Mouse (Mus musculus): Measurements from ENCODE around the gene H2-Q1. TPM values are rescaled to one million over a fixed set of nuclear protein-coding genes. Genes with fewer than 3 reads are reported as not detected.
A peak's percentile ranks its signal among the peaks of the same experiment; 100 is the strongest.
"Not testable (repeated sequence)": the region's sequence is repeated elsewhere in the genome, so short reads cannot be mapped to it uniquely, and the experiment has no call there.

H2-Q1 gene
- polyA plus RNA-seq (2016; fragmentation: Nextera tagmentation; extraction: Ambion mirVana): 0.93 and 1.0 TPM in 2 replicates

DNA sequence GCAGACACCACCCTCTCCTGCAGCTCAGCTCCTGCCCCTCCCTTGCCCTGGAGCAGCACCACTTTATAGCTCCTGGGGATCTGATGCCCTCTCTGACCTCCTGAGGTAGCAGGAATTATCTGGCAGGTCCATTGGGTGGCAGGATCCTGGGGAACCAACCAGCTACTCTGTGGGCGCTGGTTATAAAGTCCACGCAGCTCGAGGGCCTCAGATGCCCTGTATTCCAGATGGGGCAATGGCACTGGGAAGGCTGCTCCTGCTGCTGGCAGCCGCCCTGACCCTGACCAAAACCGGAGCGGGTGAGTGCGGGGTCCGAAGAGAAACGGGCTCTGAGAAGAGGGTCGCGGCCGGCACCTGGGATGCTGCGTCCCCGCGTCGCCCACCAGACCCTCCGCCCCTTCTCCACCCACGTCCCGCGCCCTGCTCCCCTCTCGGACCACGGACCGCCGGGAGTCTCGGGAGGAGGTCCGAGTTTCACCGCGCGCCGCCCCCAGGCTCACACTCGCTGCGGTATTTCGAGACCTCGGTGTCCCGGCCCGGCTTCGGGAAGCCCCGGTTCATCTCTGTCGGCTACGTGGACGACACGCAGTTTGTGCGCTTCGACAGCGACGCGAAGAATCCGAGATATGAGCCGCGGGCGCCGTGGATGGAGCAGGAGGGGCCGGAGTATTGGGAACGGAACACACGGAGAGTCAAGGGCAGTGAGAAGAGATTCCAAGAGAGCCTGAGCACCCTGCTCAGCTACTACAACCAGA is at the start of gene H2-Q1:
H2-Q1 (plus strand) TSS at position 79 of the 755 bp plus-strand sequence.
- Histone ChIP-seq H3K4me2 (peak within 1 kb of the TSS; percentile 57), H3K27ac (no peak within 1 kb of the TSS), H3K36me3 (no peaks in the 10 kb centered on the region), H3K27me3 (replicated peaks) (peaks cover 65% of the 10 kb centered on the region), H3K4me1 (no peaks in the 10 kb centered on the region), H3K4me3 (peak within 1 kb of the TSS; percentile 14), H3K9me3 (replicated peaks) (no peaks in the 10 kb centered on the region), H3K9ac (no peak within 1 kb of the TSS)
- no peak for ATAC-seq
- WGBS (ENCODE audit: insufficient replicate concordance): 4% methylated on average over 55 of the region's 55 CpGs

DNA sequence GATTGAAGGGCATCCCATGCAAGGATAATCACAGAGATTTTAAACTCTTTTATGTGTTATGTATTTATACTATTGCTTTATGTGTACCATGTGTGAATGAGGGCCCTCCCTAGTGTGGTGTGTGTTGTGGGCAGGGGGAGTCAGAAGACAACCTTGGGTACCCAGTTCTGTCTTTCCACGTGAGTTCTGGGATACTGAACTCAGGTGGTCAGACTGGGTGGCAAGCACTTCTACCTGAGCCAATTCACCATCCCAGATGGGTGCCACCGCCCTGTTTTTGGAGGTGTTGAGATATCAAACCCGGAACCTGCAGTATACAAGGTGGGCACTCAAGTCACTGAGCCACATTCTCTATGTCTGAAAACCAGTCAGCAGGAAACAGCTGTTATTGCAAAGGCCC is 48.0 kb upstream of the H2-Q1 start:
- H3K4me2 ChIP-seq: no peak overlapping the region
- H3K9me3 ChIP-seq (replicated peaks): no peaks in the 10 kb centered on the region; the same call in 1 of the 2 replicates
- H3K36me3 ChIP-seq: no peaks in the 10 kb centered on the region
- H3K27ac ChIP-seq: no peak overlapping the region
- WGBS (ENCODE audit: insufficient replicate concordance): 42% methylated on average over 3 of the region's 3 CpGs
- no peak overlapping the region for H3K9ac ChIP-seq
- H3K4me3 ChIP-seq: no peak overlapping the region
- peaks cover 25% of the 10 kb centered on the region for H3K27me3 ChIP-seq (replicated peaks)
- 0 out of 2 replicates have a peak, but pooled peaks cover 3% of the 10 kb centered on the region for H3K4me1 ChIP-seq
- no peak for ATAC-seq

DNA sequence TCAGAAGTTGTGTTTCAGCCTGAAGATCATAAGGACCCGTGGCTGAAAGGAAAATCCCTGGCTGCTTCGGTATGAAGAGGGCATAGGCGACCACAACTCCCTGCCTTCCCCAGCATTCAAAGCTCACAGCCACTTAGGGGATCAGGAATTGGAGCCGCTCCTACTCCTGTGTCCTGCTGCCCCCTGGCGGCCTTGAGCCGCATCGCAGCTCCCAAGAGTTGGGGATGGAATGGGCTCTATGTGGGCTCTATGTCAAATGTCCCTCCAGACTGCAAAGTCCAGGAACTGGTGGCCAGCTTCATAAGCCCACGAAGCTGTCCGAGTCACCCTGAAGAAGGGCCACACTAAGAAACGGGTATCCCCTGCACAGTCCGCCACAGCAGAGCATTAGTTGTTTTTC is 45.4 kb upstream of the H2-Q1 start:
- no peak overlapping the region for H3K27ac ChIP-seq
- H3K4me2 ChIP-seq: no peak overlapping the region
- no peak overlapping the region for H3K9ac ChIP-seq
- WGBS (ENCODE audit: insufficient replicate concordance): 6% methylated on average over 11 of the region's 11 CpGs
- H3K9me3 ChIP-seq (replicated peaks): no peaks in the 10 kb centered on the region; the same call in 1 of the 2 replicates
- peak; percentile 44; the same call in 1 of the 2 replicates for ATAC-seq
- no peaks in the 10 kb centered on the region for H3K36me3 ChIP-seq
- H3K4me3 ChIP-seq: no peak overlapping the region
- 0 out of 2 replicates have a peak, but pooled peaks cover 3% of the 10 kb centered on the region for H3K4me1 ChIP-seq
- H3K27me3 ChIP-seq (replicated peaks): peaks cover 35% of the 10 kb centered on the region

DNA sequence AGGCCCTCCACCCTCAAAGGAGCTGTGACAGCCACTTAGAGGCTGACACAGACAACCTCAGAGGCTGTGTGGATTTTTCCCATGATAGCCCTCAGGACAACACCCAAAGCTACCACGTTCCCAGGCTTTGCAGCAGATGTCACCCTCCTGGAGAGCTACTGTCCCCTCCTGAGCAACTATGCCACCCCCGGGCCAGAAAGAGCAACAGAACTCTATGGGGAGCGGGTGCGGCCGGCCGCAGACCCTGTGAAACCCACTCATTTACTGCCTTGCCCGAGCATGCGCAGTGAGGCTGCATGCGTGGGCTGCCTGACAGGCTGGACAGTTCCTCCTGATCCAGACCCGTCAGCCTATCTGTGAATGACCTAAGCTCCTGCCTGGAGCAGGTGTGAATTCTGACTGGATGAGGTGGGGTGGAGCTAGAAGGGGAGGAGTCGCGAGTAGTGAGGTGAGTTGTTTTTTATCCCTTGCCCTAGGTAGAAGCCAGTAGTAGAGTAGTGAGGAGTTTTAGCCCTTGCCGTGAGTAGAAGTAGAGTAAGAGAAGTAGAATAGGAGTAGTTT is 43.8 kb upstream of the H2-Q1 start:
- Histone ChIP-seq H3K27me3 (replicated peaks) (peaks cover 35% of the 10 kb centered on the region), H3K9ac (no peak overlapping the region), H3K9me3 (replicated peaks) (no peaks in the 10 kb centered on the region; the same call in 1 of the 2 replicates), H3K4me3 (no peak overlapping the region), H3K27ac (no peak overlapping the region), H3K4me2 (no peak overlapping the region), H3K4me1 (0 out of 2 replicates have a peak, but pooled peaks cover 3% of the 10 kb centered on the region), H3K36me3 (no peaks in the 10 kb centered on the region)
- WGBS (ENCODE audit: insufficient replicate concordance): 19% methylated on average over 13 of the region's 13 CpGs
- ATAC-seq: no peak

DNA sequence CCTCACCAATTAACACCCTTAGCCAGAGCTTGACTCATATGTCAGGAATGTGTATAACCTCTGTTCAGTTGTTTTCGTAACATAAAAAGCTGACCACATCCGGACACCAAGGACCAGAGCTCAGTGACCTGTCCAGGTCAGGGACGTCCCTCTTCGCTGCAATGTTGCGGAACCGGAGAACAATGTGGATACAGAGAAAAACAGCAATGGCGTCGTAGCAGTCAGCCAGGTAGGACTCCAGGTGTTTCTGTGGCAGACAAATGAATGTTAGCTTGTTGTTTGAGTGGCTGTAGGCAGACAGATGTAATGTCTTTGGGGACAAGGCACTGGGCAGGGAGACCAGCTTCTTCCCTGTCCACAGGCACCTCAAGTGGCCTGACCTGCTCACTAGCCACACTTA is 42.2 kb upstream of the H2-Q1 start:
- H3K27me3 ChIP-seq (replicated peaks): peaks cover 35% of the 10 kb centered on the region
- no peak overlapping the region for H3K9ac ChIP-seq
- no peaks in the 10 kb centered on the region for H3K9me3 ChIP-seq (replicated peaks)
- no peak overlapping the region for H3K4me3 ChIP-seq
- no peak for ATAC-seq
- no peaks in the 10 kb centered on the region for H3K36me3 ChIP-seq
- no peak overlapping the region for H3K27ac ChIP-seq
- 71% methylated on average over 8 of the region's 8 CpGs for WGBS (ENCODE audit: insufficient replicate concordance)
- H3K4me2 ChIP-seq: no peak overlapping the region
- H3K4me1 ChIP-seq: 0 out of 2 replicates have a peak, but pooled peaks cover 3% of the 10 kb centered on the region

DNA sequence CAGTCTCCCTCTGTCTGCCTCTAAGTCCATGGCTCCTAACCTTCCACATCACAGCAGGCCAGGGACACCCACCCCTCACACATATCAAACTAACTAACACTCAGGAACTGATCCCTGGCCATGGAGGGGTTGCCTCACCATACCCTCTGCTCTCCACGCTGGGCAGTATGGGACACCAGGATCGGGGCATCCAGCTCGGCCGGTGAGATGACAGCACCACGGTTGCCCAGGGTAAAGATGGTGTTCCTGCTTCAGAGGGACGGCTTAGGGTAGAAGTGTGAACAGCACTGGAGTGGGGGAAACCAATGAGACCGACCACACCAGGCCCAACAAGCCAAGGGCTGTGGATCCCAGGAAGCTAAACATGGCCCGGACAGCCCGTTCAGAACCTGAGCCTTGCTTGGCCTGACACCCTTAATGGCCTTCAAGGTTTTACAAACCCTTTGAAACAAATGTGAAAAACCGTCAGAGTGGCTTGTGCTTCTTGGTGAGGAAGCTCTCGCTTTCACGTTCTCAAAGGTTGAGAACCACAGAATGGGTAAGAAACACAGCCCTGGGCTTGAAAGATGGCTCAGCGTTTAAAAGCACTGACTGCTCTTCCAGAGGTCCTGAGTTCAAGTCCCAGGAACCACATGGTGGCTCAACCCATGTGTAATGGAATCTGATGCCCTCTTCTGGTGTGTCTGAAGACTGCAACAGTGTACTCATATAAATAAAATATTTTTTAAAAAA is 41.1 kb upstream of the H2-Q1 start:
- Histone ChIP-seq H3K4me2 (no peak overlapping the region), H3K36me3 (no peaks in the 10 kb centered on the region), H3K9ac (no peak overlapping the region), H3K4me3 (no peak overlapping the region), H3K9me3 (replicated peaks) (no peaks in the 10 kb centered on the region), H3K27ac (no peak overlapping the region), H3K27me3 (replicated peaks) (peaks cover 37% of the 10 kb centered on the region), H3K4me1 (0 out of 2 replicates have a peak, but pooled peaks cover 3% of the 10 kb centered on the region)
- WGBS (ENCODE audit: insufficient replicate concordance): 69% methylated on average over 13 of the region's 13 CpGs
- no peak for ATAC-seq

DNA sequence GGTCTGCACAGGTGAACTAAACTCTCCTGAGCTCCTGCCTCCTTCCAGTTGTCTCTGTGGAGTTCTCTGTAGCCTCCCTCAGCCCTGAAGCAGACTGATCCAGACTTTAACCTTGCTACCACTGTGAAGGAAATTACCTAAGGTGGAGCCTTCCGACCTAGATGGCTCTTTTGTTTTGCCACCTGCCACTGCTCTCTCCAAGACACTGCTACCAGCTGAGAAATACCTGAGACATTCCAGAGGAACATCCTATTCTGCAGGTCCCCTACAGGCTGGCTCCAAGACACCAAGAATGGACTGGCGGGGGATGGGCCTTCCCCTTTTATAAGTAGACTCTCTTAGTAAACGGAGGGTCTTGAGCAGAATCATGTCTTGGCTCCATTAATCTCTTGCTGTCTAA is 39.9 kb upstream of the H2-Q1 start:
- Histone ChIP-seq H3K36me3 (no peaks in the 10 kb centered on the region), H3K27ac (no peak overlapping the region), H3K4me2 (no peak overlapping the region), H3K4me3 (no peak overlapping the region), H3K9ac (no peak overlapping the region), H3K9me3 (replicated peaks) (no peaks in the 10 kb centered on the region), H3K27me3 (replicated peaks) (peaks cover 36% of the 10 kb centered on the region), H3K4me1 (no peaks in the 10 kb centered on the region)
- no peak for ATAC-seq
- 53% methylated on average over 3 of the region's 3 CpGs for WGBS (ENCODE audit: insufficient replicate concordance)

DNA sequence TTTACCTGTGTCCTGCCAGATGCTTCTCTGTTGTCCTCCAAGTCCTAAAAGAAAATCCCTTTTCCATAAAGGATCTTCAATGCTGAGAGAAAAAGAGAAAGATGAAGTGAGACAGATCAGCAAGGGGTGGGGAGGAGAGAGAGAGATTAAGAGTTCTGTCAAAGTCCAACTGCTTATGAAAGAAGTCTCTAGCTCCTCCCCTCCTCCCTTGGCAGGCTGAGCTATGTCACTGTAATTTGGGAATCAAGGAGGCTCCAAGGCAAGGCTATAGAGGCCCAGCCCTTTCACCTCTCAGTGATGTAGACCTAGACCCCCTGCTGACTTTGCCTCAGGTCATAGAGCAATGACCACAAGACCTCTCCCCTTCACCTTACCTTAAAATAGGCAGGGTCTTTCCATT is 34.8 kb upstream of the H2-Q1 start:
- no peaks in the 10 kb centered on the region for H3K9me3 ChIP-seq (replicated peaks)
- H3K4me3 ChIP-seq: no peak overlapping the region
- H3K4me2 ChIP-seq: no peak overlapping the region
- no peaks in the 10 kb centered on the region for H3K36me3 ChIP-seq
- H3K27ac ChIP-seq: no peak overlapping the region
- ATAC-seq: no peak
- H3K9ac ChIP-seq: no peak overlapping the region
- peaks cover 23% of the 10 kb centered on the region for H3K27me3 ChIP-seq (replicated peaks)
- no peaks in the 10 kb centered on the region for H3K4me1 ChIP-seq

DNA sequence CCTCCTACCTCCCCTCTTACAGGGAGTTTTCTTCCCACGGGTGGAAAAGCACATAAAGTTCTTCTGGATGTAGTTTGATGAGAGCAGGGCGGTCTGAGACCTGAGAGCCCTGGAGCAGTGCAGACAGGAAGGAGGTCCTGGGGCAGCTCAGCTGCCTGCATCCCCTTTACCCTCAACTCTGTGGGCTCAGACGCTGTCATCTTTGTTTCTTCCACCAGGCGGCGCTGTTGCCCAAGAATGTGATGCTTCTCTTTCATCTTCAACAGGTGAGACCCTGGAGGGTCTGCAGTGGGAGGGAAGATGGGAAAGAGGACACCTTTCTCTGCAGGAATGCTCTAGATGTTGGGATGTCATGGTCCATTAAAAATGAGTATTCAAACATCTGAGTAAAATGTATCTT is 24.4 kb upstream of the H2-Q1 start:
- not testable (repeated sequence) for H3K9me3 ChIP-seq (replicated peaks); ATAC-seq; H3K27ac ChIP-seq; H3K4me1 ChIP-seq; H3K4me3 ChIP-seq; H3K27me3 ChIP-seq (replicated peaks); H3K36me3 ChIP-seq; H3K9ac ChIP-seq; H3K4me2 ChIP-seq
- 6% methylated on average over 5 of the region's 5 CpGs for WGBS (ENCODE audit: insufficient replicate concordance)

DNA sequence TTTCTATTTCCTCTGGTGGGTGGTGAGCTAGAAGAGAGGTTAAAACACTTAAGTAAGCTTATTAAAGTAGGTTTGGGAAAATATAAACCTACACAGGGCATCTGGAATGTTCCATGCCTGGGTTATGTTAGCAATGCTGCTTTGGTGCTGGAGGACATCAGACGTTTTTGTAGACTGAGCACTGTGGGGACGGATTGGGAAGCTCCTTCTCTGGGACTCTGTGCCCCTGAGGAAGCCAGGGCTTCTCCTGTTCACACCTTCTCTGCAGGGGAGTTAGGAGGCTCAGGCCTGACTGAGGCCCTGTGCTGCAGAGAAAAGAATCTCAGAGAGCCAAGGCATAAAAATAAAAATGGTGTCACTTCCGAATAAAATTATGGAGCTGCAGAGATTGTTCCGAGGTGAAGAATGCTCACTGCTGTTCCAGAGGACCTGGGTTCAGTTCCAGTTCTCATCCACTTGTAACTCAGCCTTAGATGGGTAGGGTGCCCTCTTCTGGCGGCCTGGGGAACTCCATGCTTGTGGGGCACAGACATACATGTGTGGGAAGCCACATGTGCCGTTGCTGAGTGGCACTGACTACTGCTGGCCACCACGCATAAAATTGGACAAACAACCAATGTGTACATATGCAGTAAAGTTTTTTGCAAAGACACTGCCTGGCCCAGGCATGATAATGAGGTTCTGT is 19.8 kb upstream of the H2-Q1 start:
- 64% methylated on average over 7 of the region's 7 CpGs for WGBS (ENCODE audit: insufficient replicate concordance)

DNA sequence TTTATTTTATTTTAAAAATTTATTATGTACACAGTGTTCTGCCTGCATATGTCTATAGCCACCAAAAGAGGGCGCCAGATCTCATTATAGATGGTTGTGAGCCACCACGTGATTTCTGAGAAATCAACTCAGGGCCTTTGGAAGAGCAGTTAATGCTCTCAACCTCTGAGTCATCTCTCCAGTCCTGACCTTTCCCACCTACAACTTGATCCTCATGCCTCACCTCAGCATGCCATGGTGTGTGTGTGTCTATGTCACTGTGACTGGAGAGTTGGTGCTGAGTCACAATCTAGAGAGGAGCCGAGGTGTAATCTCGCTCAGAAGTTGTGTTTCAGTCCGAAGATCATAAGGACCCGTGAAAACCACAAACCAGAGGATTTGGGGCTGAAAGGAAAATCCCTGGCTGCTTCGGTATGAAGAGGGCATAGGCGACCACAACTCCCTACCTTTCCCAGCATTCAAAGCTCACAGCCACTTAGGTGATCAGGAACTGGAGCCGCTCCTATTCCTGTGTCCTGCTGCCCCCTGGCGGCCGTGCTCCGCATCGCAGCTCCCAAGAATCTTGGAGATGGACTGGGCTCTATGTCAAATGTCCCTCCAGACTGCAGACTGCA is 18.5 kb upstream of the H2-Q1 start:
- Histone ChIP-seq H3K27me3 (replicated peaks) (peaks cover 7% of the 10 kb centered on the region; the same call in 1 of the 2 replicates), H3K9me3 (replicated peaks) (no peaks in the 10 kb centered on the region), H3K4me1 (peaks cover 4% of the 10 kb centered on the region; the same call in 1 of the 2 replicates), H3K36me3 (no peaks in the 10 kb centered on the region), H3K4me2 (peak overlapping the region; percentile 37), H3K27ac (no peak overlapping the region), H3K9ac (no peak overlapping the region), H3K4me3 (no peak overlapping the region)
- WGBS (ENCODE audit: insufficient replicate concordance): 17% methylated on average over 13 of the region's 13 CpGs
- ATAC-seq: no peak

More for the DNA sequence above, 19.8 kb upstream of the H2-Q1 start:
- H3K4me2 ChIP-seq; ATAC-seq; H3K36me3 ChIP-seq; H3K27me3 ChIP-seq (replicated peaks); H3K27ac ChIP-seq; H3K4me3 ChIP-seq; H3K9me3 ChIP-seq (replicated peaks); H3K4me1 ChIP-seq; H3K9ac ChIP-seq: not testable (repeated sequence)

Measured in liver, embryonic 12.5 days (tissue).